Mouse (Mus musculus) CH12.LX (cell line): ENCODE data around the gene Npas1. TPM values are rescaled to one million over a fixed set of nuclear protein-coding genes. Genes with fewer than 3 reads are reported as not detected.

Source experiments
- DNase-seq: peaks from one replicate; pipeline ENCODE4 v3.0.0-alpha.2; 2013; ENCODE audit errors: extremely low read depth
- H3K27ac ChIP-seq: 2 replicates; pipeline ENCODE4 v1.5.1; 2012; ENCODE audit warnings: low read depth, mild to moderate bottlenecking, control low read depth, moderate library complexity; ENCODE audit not compliant: insufficient read depth
- H3K27me3 ChIP-seq: replicated peaks from 2 replicates; pipeline ENCODE3; 2012; ENCODE audit warnings: inconsistent platforms
- H3K36me3 ChIP-seq, 2 experiments: replicated peaks in 1 of 2; 2 replicates each; pipeline versions ENCODE3 to v1.6.1; 2012; ENCODE audit warnings: inconsistent platforms in 1 of 2, low read length in 1 of 2, mild to moderate bottlenecking in 1 of 2, mixed read lengths in 1 of 2, moderate library complexity in 1 of 2; ENCODE audit not compliant: control insufficient read depth in 1 of 2, insufficient read depth in 1 of 2
- H3K4me1 ChIP-seq, 2 experiments: 2 replicates each; pipeline ENCODE4 v1.6.1; 2012; ENCODE audit warnings: inconsistent platforms in 1 of 2, moderate library complexity in 1 of 2; ENCODE audit not compliant: insufficient read depth in 2 of 2, control insufficient read depth in 1 of 2
- H3K4me2 ChIP-seq: 2 replicates; pipeline ENCODE4 v1.6.1; 2012; ENCODE audit warnings: low read depth, mild to moderate bottlenecking, control low read depth; ENCODE audit not compliant: poor library complexity, insufficient read depth, severe bottlenecking
- H3K4me3 ChIP-seq, 3 experiments: fragments of 150-350 bp in 1 of 3; sonication (generic) in 1 of 3; replicated peaks in 1 of 3; 2 replicates each; pipeline versions ENCODE3 to v1.5.1; 2011 to 2012; ENCODE audit warnings: low read depth in 2 of 3, low read length in 2 of 3, mild to moderate bottlenecking in 2 of 3, moderate library complexity in 2 of 3, control low read depth in 1 of 3, improper control_type of control experiment in 1 of 3, inconsistent platforms in 1 of 3, mixed read lengths in 1 of 3; ENCODE audit not compliant: poor library complexity in 1 of 3
- H3K79me2 ChIP-seq: replicated peaks from 2 replicates; pipeline ENCODE4 v1.6.1; 2012; ENCODE audit warnings: mild to moderate bottlenecking, moderate library complexity; ENCODE audit not compliant: control insufficient read depth, poor library complexity, insufficient read depth, severe bottlenecking; ENCODE audit errors: extremely low read depth
- H3K9ac ChIP-seq: 2 replicates; pipeline ENCODE4 v1.6.1; 2012; ENCODE audit warnings: low read depth, mild to moderate bottlenecking, control low read depth, moderate library complexity; ENCODE audit not compliant: insufficient read depth
- H3K9me3 ChIP-seq: replicated peaks from 2 replicates; pipeline ENCODE3; 2012; ENCODE audit warnings: low read length, inconsistent platforms, mixed read lengths
- CTCF ChIP-seq, 2 experiments: IDR thresholded peaks in 1 of 2; conservative IDR thresholded peaks in 1 of 2; 2 replicates each; pipeline ENCODE4 v1.5.1; 2011 to 2012; ENCODE audit warnings: low read depth in 2 of 2, low read length in 2 of 2, improper control_type of control experiment in 1 of 2, inconsistent platforms in 1 of 2, mild to moderate bottlenecking in 1 of 2, moderate library complexity in 1 of 2
- ELF1 ChIP-seq: IDR thresholded peaks from 2 replicates; pipeline ENCODE4 v1.6.1; 2014; ENCODE audit warnings: low read depth, mild to moderate bottlenecking, inconsistent platforms, low read length, improper control_type of control experiment
- HCFC1 ChIP-seq: IDR thresholded peaks from 2 replicates; pipeline ENCODE4 v1.6.1; 2012; ENCODE audit warnings: low read depth, mild to moderate bottlenecking, inconsistent platforms, low read length, improper control_type of control experiment
- IRF4 ChIP-seq: IDR thresholded peaks from 2 replicates; pipeline ENCODE4 v1.6.1; 2014; ENCODE audit warnings: low read depth, mild to moderate bottlenecking, inconsistent platforms, low read length, improper control_type of control experiment
- MAFK ChIP-seq: IDR thresholded peaks from 2 replicates; pipeline ENCODE4 v1.6.1; 2011; ENCODE audit warnings: low read length, improper control_type of control experiment; ENCODE audit not compliant: insufficient replicate concordance
- MEF2A ChIP-seq: IDR thresholded peaks from 2 replicates; pipeline ENCODE4 v1.6.1; 2014; ENCODE audit warnings: low read depth, mild to moderate bottlenecking, inconsistent platforms, low read length, improper control_type of control experiment, borderline replicate concordance
- NELFE ChIP-seq: IDR thresholded peaks from 2 replicates; pipeline ENCODE4 v1.6.1; 2011; ENCODE audit warnings: low read depth, low read length, improper control_type of control experiment
- POLR2AphosphoS2 ChIP-seq: IDR thresholded peaks from 2 replicates; pipeline ENCODE4 v1.6.1; 2011; ENCODE audit warnings: low read depth, low read length, improper control_type of control experiment
- RAD21 ChIP-seq: IDR thresholded peaks from 2 replicates; pipeline ENCODE4 v1.6.1; 2011; ENCODE audit warnings: low read depth, mild to moderate bottlenecking, low read length, improper control_type of control experiment, moderate library complexity
- SIN3A ChIP-seq: IDR thresholded peaks from 2 replicates; pipeline ENCODE4 v1.6.1; 2012; ENCODE audit warnings: low read length, improper control_type of control experiment, inconsistent platforms
- SMC3 ChIP-seq: IDR thresholded peaks from 2 replicates; pipeline ENCODE4 v1.6.1; 2011; ENCODE audit warnings: low read depth, low read length, improper control_type of control experiment
- TBP ChIP-seq: conservative IDR thresholded peaks from 2 replicates; pipeline ENCODE4 v1.6.1; 2011; ENCODE audit warnings: low read depth, low read length, improper control_type of control experiment
- TCF12 ChIP-seq: IDR thresholded peaks from 2 replicates; pipeline ENCODE4 v1.6.1; 2014; ENCODE audit warnings: low read depth, mild to moderate bottlenecking, inconsistent platforms, low read length, improper control_type of control experiment
- USF2 ChIP-seq: conservative IDR thresholded peaks from 2 replicates; pipeline ENCODE4 v1.6.1; 2011; ENCODE audit warnings: low read depth, low read length, improper control_type of control experiment
- ZC3H11A ChIP-seq: IDR thresholded peaks from 2 replicates; pipeline ENCODE4 v1.6.1; 2012; ENCODE audit warnings: low read depth, mild to moderate bottlenecking, inconsistent platforms, low read length, improper control_type of control experiment
- ZKSCAN1 ChIP-seq: IDR thresholded peaks from 2 replicates; pipeline ENCODE4 v1.6.1; 2012; ENCODE audit warnings: low read depth, inconsistent platforms, low read length, improper control_type of control experiment, borderline replicate concordance
- ZMIZ1 ChIP-seq: IDR thresholded peaks from 2 replicates; pipeline ENCODE4 v1.6.1; 2012; ENCODE audit warnings: low read depth, mild to moderate bottlenecking, inconsistent platforms, low read length, improper control_type of control experiment
- ZNF384 ChIP-seq: IDR thresholded peaks from 2 replicates; pipeline ENCODE4 v1.6.1; 2012; ENCODE audit warnings: low read depth, low read length, improper control_type of control experiment, inconsistent platforms
- dilution Hi-C: fragments of 300-500 bp; cut with MboI; formaldehyde crosslinking; loops from 2 replicates; pipeline ENCODE4 v1.14.3; 2020; ENCODE audit warnings: low sequenced_read_pairs; ENCODE audit not compliant: extremely low pct_unique_long_range_greater_than_20kb, extremely low pct_ligation_motif_present
- in situ Hi-C: fragments of 300-500 bp; cut with MboI; formaldehyde crosslinking; loops from 3 replicates; pipeline ENCODE4 v1.14.3; 2019; ENCODE audit warnings: low sequenced_read_pairs, low pct_ligation_motif_present, low pct_unique_long_range_greater_than_20kb, mixed read lengths
- polyA plus RNA-seq: library from polyadenylated mRNA; unstranded; fragments of >175 nt; gene quantifications from 2 replicates; pipeline ENCODE4 v1.2.1, GENCODE M21; 2012; ENCODE audit warnings: low read depth; ENCODE audit not compliant: insufficient read length
- total RNA-seq, 2 experiments: library from RNA; depleted of rRNA; stranded (reverse); fragments of 300-350 nt in 1 of 2; fragments of >200 nt in 1 of 2; gene quantifications; 2 replicates each; pipeline ENCODE4 v1.2.3; 2012 to 2014

Gene Npas1
- total and polyA plus RNA-seq, 3 experiments, result 0.08 to 0.56 TPM; not detected in 1

GRCm38 (mm10) chr7:16435088-16435487, 42.4 kb downstream of the Npas1 start:
- Histone ChIP-seq H3K36me3 (peaks cover 63 to 68% of the 10 kb centered on the region in 2 experiments), H3K27ac (no peak overlapping the region), H3K9me3 (no peaks in the 10 kb centered on the region), H3K4me3 (no peak overlapping the region), H3K9ac (no peak overlapping the region), H3K79me2 (no peaks in the 10 kb centered on the region), H3K4me1 (no peaks in the 10 kb centered on the region), H3K4me2 (no peak overlapping the region), H3K27me3 (no peaks in the 10 kb centered on the region)
- DNase-seq, result no peak
- dilution Hi-C loops, result no loop called here
- in situ Hi-C loops, result no loop called here
- TF ChIP-seq USF2 (no peak), ELF1 (no peak), ZMIZ1 (no peak), MAFK (no peak), ZNF384 (no peak)

- in situ Hi-C loops, result loop anchor here (5.0 kb wide), 1 partner anchor 36 kb away; no protein-coding TSS in a partner anchor
- H3K36me3 ChIP-seq, result peaks cover 80 to 84% of the 10 kb centered on the region in 2 experiments
- no peaks in the 10 kb centered on the region for H3K4me1 ChIP-seq
- no peak overlapping the region for H3K4me3 ChIP-seq
- no peak for TF ChIP-seq ZC3H11A
- H3K79me2 ChIP-seq, result no peaks in the 10 kb centered on the region
- no peak for DNase-seq
- no peak overlapping the region for H3K27ac ChIP-seq
- H3K9me3 ChIP-seq, result no peaks in the 10 kb centered on the region
- H3K4me2 ChIP-seq, result no peak overlapping the region
- H3K27me3 ChIP-seq, result no peaks in the 10 kb centered on the region
- dilution Hi-C loops, result no loop called here
- H3K9ac ChIP-seq, result no peak overlapping the region
These were observed 44.1 kb downstream of the Npas1 start for GRCm38 (mm10) chr7:16433352-16433971.

- dilution Hi-C loops, result no loop called here
- peaks cover 89 to 97% of the 10 kb centered on the region in 2 experiments for H3K36me3 ChIP-seq
- H3K9me3 ChIP-seq, result no peaks in the 10 kb centered on the region
- H3K27me3 ChIP-seq, result no peaks in the 10 kb centered on the region
- DNase-seq, result peak; percentile 48
- no peak overlapping the region for H3K4me3 ChIP-seq
- no peaks in the 10 kb centered on the region for H3K4me1 ChIP-seq
- no peak overlapping the region for H3K27ac ChIP-seq
- in situ Hi-C loops, result no loop called here
- H3K4me2 ChIP-seq, result no peak overlapping the region
- TF ChIP-seq IRF4 (peak; percentile 20; the same call in 1 of the 2 replicates), NELFE (no peak), POLR2AphosphoS2 (no peak), MAFK (no peak), ZKSCAN1 (no peak), HCFC1 (no peak), ZNF384 (no peak), SMC3 (peak; percentile 90), TCF12 (no peak), RAD21 (peak; percentile 81), SIN3A (no peak), ZMIZ1 (no peak), ZC3H11A (peak; percentile 18; the same call in 1 of the 2 replicates), CTCF (conservative IDR thresholded peaks at IDR 0.05 in 1 of 2, IDR thresholded peaks at IDR 0.05 in 1 of 2; ENCODE audit: low read depth in 2 of 2, low read length in 2 of 2) (peak; percentile 22 to 90), MEF2A (no peak), TBP (no peak)
- H3K79me2 ChIP-seq, result no peaks in the 10 kb centered on the region
- no peak overlapping the region for H3K9ac ChIP-seq
These were observed 51.3 kb downstream of the Npas1 start for GRCm38 (mm10) chr7:16426129-16426729.
